Mouse (Mus musculus) limb, embryonic 11.5 days (tissue): ENCODE results near the gene Umodl1. TPM values are rescaled to one million over a fixed set of nuclear protein-coding genes. Genes with fewer than 3 reads are reported as not detected.

ENCODE experiments used
- ATAC-seq: fragments of 200-750 bp; cut with Nextera tagmentation; 2 replicates; pipeline ENCODE4 v1.8.0; 2017; ENCODE audit warnings: low read depth; ENCODE audit not compliant: insufficient number of reproducible peaks, low FRiP score, low TSS enrichment
- DNase-seq: peaks from one replicate; pipeline ENCODE4 v3.0.0-alpha.2; 2015; ENCODE audit warnings: low spot score
- H3K27ac ChIP-seq: fragments of 300-500 bp; sonication (generic); replicated peaks from 2 replicates; pipeline ENCODE4 v1.5.1; 2014; ENCODE audit warnings: low read depth, mild to moderate bottlenecking, low read length
- H3K27me3 ChIP-seq: fragments of 300-500 bp; sonication (generic); 2 replicates; pipeline ENCODE4 v1.6.1; 2014; ENCODE audit warnings: mild to moderate bottlenecking, low read length, mixed read lengths; ENCODE audit not compliant: control insufficient read depth, insufficient read depth
- H3K36me3 ChIP-seq: fragments of 300-500 bp; sonication (generic); 2 replicates; pipeline ENCODE4 v1.6.1; 2014; ENCODE audit warnings: mild to moderate bottlenecking, low read length, moderate library complexity, mixed read lengths; ENCODE audit not compliant: control insufficient read depth, insufficient read depth
- H3K4me1 ChIP-seq: fragments of 300-500 bp; sonication (generic); 2 replicates; pipeline ENCODE4 v1.6.1; 2014; ENCODE audit warnings: low read length, mixed read lengths; ENCODE audit not compliant: control insufficient read depth, insufficient read depth
- H3K4me2 ChIP-seq: fragments of 300-500 bp; sonication (generic); 2 replicates; pipeline ENCODE4 v1.6.1; 2014; ENCODE audit warnings: low read depth, mild to moderate bottlenecking, moderate library complexity; ENCODE audit not compliant: severe bottlenecking
- H3K4me3 ChIP-seq: fragments of 300-500 bp; sonication (generic); 2 replicates; pipeline ENCODE4 v1.5.1; 2014; ENCODE audit warnings: low read depth, low read length
- H3K9ac ChIP-seq: fragments of 300-500 bp; sonication (generic); 2 replicates; pipeline ENCODE4 v1.6.1; 2014; ENCODE audit warnings: mild to moderate bottlenecking, low read length
- H3K9me3 ChIP-seq: fragments of 300-500 bp; sonication (generic); 2 replicates; pipeline ENCODE4 v1.6.1; 2016; ENCODE audit warnings: low read length; ENCODE audit not compliant: control insufficient read depth
- WGBS: fragments of 180-500 bp; shearing (Covaris S2); extraction: QIAGEN DNeasy Blood & Tissue Kit; methylation state at CpG from one replicate; pipeline ENCODE4 v1.1.7; 2014; 5-methylcytosine and 5-hydroxymethylcytosine counted together
- polyA plus RNA-seq: library from polyadenylated mRNA; unstranded; fragments of >200 nt; fragmentation: Nextera tagmentation; extraction: Ambion mirVana; gene quantifications from 2 replicates; pipeline ENCODE4 v1.2.1, GENCODE M21; 2014

Umodl1 gene
- polyA plus RNA-seq, 1 experiment from 2014 or later = not detected

DNA sequence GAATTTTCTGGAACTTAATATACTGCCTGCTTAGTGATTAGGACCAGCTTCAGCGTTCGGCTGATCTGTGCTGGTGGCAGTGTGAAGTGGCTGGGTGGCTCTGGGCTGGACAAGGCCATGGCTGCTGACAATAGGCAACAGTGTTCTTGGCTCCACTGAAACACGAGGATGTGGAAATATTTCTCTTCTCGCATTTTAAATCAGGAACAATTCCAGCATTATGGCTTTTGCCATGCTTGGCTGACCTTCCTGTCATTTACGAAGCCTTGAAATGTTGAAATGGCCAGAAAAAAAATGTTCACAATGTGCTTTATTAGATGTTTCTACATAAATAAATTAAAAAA, 70.3 kb downstream of the Umodl1 start:
- ATAC-seq (no peak), DNase-seq (no peak)
- Histone ChIP-seq H3K4me1 (no peaks in the 10 kb centered on the region), H3K9ac (no peak overlapping the region), H3K4me3 (no peak overlapping the region), H3K36me3 (no peaks in the 10 kb centered on the region), H3K9me3 (no peaks in the 10 kb centered on the region), H3K27ac (no peak overlapping the region), H3K4me2 (no peak overlapping the region), H3K27me3 (no peaks in the 10 kb centered on the region)
- 81% methylated on average over 5 of the region's 5 CpGs for WGBS

DNA sequence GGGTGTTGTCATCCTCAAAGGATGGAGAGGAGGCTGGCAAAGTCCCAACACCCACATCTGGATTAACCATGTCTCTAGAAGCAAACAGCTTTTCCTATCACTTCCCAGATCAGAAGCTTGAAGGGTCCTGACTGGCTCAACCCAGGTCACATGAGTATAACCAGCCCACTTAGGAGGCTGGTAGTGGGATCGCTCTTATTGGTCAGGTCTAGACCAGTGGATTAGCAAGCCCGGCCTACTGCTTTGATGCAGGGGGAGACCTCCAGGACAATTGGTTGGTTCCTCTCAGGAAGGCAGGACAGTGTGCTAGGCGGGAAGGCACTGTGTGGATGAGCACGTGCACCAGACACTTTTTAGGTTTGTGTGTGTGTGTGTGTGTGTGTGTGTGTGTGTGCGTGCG, 72.5 kb downstream of the Umodl1 start:
- Histone ChIP-seq H3K9me3 (no peaks in the 10 kb centered on the region), H3K36me3 (no peaks in the 10 kb centered on the region), H3K27ac (no peak overlapping the region), H3K4me1 (no peaks in the 10 kb centered on the region), H3K9ac (no peak overlapping the region), H3K4me2 (no peak overlapping the region), H3K4me3 (no peak overlapping the region), H3K27me3 (no peaks in the 10 kb centered on the region)
- no peak for ATAC-seq
- 83% methylated on average over 6 of the region's 6 CpGs for WGBS
- no peak for DNase-seq

GRCm38 (mm10) chr17:31027723-31028122, 73.3 kb downstream of the Umodl1 start:
- no peaks in the 10 kb centered on the region for H3K4me1 ChIP-seq

DNA sequence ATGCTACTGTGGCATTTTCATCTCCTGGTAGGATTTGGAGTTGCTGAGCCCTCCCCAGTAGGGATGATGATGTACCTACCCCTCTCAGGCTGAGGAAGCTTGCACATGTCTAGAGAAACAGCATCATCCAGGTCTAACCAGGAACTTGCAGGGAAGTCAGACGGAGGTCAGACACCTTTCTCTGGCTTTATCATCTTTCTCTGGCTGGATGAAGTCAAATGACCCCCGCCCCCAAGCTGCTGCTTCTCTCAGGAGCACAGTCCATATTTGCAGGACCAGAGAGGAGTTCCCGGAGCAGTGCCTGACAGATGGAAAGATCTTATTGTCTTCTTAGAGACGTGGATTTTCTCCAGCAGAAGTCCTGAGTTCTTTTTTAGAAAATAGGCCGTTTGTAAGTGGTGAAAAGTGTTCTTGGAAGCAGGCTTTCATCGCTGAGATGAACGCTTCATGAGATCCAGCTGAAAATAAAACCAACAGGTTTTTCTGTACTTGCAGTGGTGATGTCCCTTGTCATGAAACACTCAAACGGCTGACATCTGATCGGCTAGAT, 74.5 kb downstream of the Umodl1 start:
- no peak for ATAC-seq
- no peak overlapping the region for H3K4me2 ChIP-seq

More at GRCm38 (mm10) chr17:31027723-31028122, 73.3 kb downstream of the Umodl1 start:
- DNase-seq (no peak), ATAC-seq (no peak)
- Histone ChIP-seq H3K36me3 (no peaks in the 10 kb centered on the region), H3K4me3 (no peak overlapping the region), H3K27ac (no peak overlapping the region), H3K27me3 (no peaks in the 10 kb centered on the region), H3K9ac (no peak overlapping the region), H3K9me3 (no peaks in the 10 kb centered on the region), H3K4me2 (no peak overlapping the region)
- WGBS = 90% methylated on average over 6 of the region's 6 CpGs

DNA sequence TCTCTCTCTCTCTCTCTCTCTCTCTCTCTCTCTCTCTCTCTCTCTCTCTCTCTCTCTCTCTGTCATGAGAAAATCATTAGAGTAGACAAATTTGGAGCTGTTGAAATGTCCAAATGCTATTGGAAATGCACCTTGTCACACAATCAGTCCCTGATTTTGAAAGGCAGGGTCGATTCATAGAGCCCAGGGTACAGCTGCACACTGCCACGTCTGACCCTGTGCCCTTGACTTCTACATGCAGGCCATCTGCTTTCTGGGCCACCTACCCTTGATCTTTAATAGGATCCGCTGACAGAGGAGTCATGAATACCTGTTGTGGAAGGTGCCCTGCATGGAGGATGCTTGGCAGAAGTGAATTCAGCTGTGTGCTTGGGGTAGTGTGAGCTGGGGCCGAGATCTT, 75.0 kb downstream of the Umodl1 start:
- Histone ChIP-seq H3K27me3 (no peaks in the 10 kb centered on the region), H3K36me3 (no peaks in the 10 kb centered on the region), H3K4me2 (no peak overlapping the region), H3K9me3 (no peaks in the 10 kb centered on the region), H3K4me1 (no peaks in the 10 kb centered on the region), H3K27ac (no peak overlapping the region), H3K4me3 (no peak overlapping the region), H3K9ac (no peak overlapping the region)
- 75% methylated on average over 4 of the region's 4 CpGs for WGBS
- DNase-seq (no peak), ATAC-seq (no peak)

More for the DNA sequence above, 74.5 kb downstream of the Umodl1 start:
- Histone ChIP-seq H3K27ac (no peak overlapping the region), H3K4me3 (no peak overlapping the region), H3K27me3 (no peaks in the 10 kb centered on the region), H3K9ac (no peak overlapping the region), H3K36me3 (no peaks in the 10 kb centered on the region), H3K4me1 (no peaks in the 10 kb centered on the region), H3K9me3 (no peaks in the 10 kb centered on the region)
- DNase-seq = no peak
- 80% methylated on average over 9 of the region's 9 CpGs for WGBS

DNA sequence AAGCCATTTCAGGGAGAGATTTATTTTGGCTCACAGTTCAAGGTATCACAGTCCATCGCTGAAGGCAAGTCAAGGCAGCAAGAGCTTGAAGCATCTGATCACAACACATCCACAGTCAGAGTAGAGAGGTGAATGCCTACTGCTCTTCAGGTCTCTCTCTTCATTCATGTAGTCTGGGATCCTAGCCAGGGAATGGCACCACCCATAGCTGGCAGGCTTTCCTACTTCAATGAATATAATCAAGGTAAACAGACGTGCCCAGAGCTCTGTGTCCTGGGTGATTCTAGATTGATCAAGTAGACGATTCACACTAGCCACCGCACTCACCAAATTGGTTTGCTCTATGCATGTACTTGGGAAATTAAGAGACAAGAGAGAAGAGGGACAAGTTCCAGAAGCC, 77.9 kb downstream of the Umodl1 start:
- DNase-seq (no peak), ATAC-seq (no peak)
- Histone ChIP-seq H3K27me3 (no peaks in the 10 kb centered on the region), H3K4me1 (0 out of 2 replicates have a peak, but pooled peaks cover 1% of the 10 kb centered on the region), H3K4me2 (no peak overlapping the region), H3K4me3 (no peak overlapping the region), H3K27ac (no peak overlapping the region), H3K36me3 (no peaks in the 10 kb centered on the region), H3K9ac (no peak overlapping the region), H3K9me3 (no peaks in the 10 kb centered on the region)
- WGBS = 87% methylated on average over 4 of the region's 4 CpGs

- H3K4me3 ChIP-seq = no peak overlapping the region
- 78% methylated on average over 2 of the region's 2 CpGs for WGBS
Observed at GRCm38 (mm10) chr17:31033251-31033650, 78.8 kb downstream of the Umodl1 start.

GRCm38 (mm10) chr17:31034165-31034564, 79.7 kb downstream of the Umodl1 start:
- Histone ChIP-seq H3K36me3 (no peaks in the 10 kb centered on the region), H3K9me3 (no peaks in the 10 kb centered on the region), H3K4me3 (no peak overlapping the region), H3K9ac (no peak overlapping the region), H3K27me3 (no peaks in the 10 kb centered on the region), H3K4me1 (0 out of 2 replicates have a peak, but pooled peaks cover 5% of the 10 kb centered on the region), H3K27ac (no peak overlapping the region), H3K4me2 (no peak overlapping the region)
- ATAC-seq (no peak), DNase-seq (no peak)
- 61% methylated on average over 5 of the region's 5 CpGs for WGBS

More at GRCm38 (mm10) chr17:31033251-31033650, 78.8 kb downstream of the Umodl1 start:
- H3K27ac ChIP-seq = no peak overlapping the region
- no peaks in the 10 kb centered on the region for H3K9me3 ChIP-seq
- no peaks in the 10 kb centered on the region for H3K27me3 ChIP-seq
- H3K9ac ChIP-seq = no peak overlapping the region
- H3K36me3 ChIP-seq = no peaks in the 10 kb centered on the region
- no peak overlapping the region for H3K4me2 ChIP-seq
- DNase-seq (no peak), ATAC-seq (no peak)
- 0 out of 2 replicates have a peak, but pooled peaks cover 5% of the 10 kb centered on the region for H3K4me1 ChIP-seq
